Mouse (Mus musculus): Measurements from ENCODE around the gene Zfp119b. TPM values are rescaled to one million over a fixed set of nuclear protein-coding genes. Genes with fewer than 3 reads are reported as not detected.
"Not testable (repeated sequence)": the region's sequence is repeated elsewhere in the genome, so short reads cannot be mapped to it uniquely, and the experiment has no call there.

Gene Zfp119b
- total and polyA plus RNA-seq, 3 experiments: 1.1 to 2.0 TPM; not detected in 1

GRCm38 (mm10) chr17:55903687-55904086 lies 45.6 kb downstream of the Zfp119b start:
- Histone ChIP-seq H3K9ac (ENCODE audit: control insufficient read depth, low read depth, low read length, poor library complexity, severe bottlenecking) (no peak overlapping the region), H3K27ac (ENCODE audit: control insufficient read depth, low read depth, low read length) (no peak overlapping the region), H3K4me3 (ENCODE audit: control insufficient read depth in 1 of 2, insufficient read depth in 1 of 2, low read depth in 2 of 2, low read length in 2 of 2) (no peak overlapping the region), H3K27me3 (ENCODE audit: control insufficient read depth in 1 of 2, insufficient read depth in 2 of 2, low read length in 2 of 2) (no peaks in the 10 kb centered on the region; a peak in 1 of 4 replicates), H3K9me3 (replicated peaks; ENCODE audit: insufficient read depth, low read length) (no peaks in the 10 kb centered on the region), H3K36me3 (ENCODE audit: control insufficient read depth in 1 of 2, insufficient read depth in 2 of 2, low read length in 2 of 2) (no peaks in the 10 kb centered on the region), H3K4me1 (ENCODE audit: control insufficient read depth in 1 of 2, insufficient read depth in 2 of 2, low read length in 2 of 2) (no peaks in the 10 kb centered on the region; a peak in 1 of 4 replicates), H3K79me2 (ENCODE audit: control insufficient read depth, insufficient read depth, low read length, poor library complexity) (no peaks in the 10 kb centered on the region)
- TF ChIP-seq CTCF (IDR thresholded peaks at IDR 0.05 in 2 of 3, conservative IDR thresholded peaks at IDR 0.05 in 1 of 3; ENCODE audit: control insufficient read depth in 1 of 3, insufficient read depth in 1 of 3, low read depth in 2 of 3, low read length in 3 of 3, poor library complexity in 1 of 3, severe bottlenecking in 1 of 3): no peak
- TF ChIP-seq RAD21 (IDR thresholded peaks at IDR 0.05; ENCODE audit: low read depth, low read length): no peak
- no peak for TF ChIP-seq TAL1 (IDR thresholded peaks at IDR 0.05; ENCODE audit: low read length)
- no peak for TF ChIP-seq UBTF (IDR thresholded peaks at IDR 0.05; ENCODE audit: borderline replicate concordance, insufficient read depth, low read depth, low read length)
- TF ChIP-seq GATA1 (IDR thresholded peaks at IDR 0.05; ENCODE audit: low read depth, low read length): no peak
- no peak for TF ChIP-seq NRF1 (IDR thresholded peaks at IDR 0.05; ENCODE audit: insufficient read depth, low read depth, low read length, poor library complexity, severe bottlenecking)
- no peak for TF ChIP-seq TBP (IDR thresholded peaks at IDR 0.05; ENCODE audit: low read depth, low read length)
- TF ChIP-seq MAX (IDR thresholded peaks at IDR 0.05; ENCODE audit: low read length): no peak
- TF ChIP-seq MAZ (IDR thresholded peaks at IDR 0.05; ENCODE audit: low read depth, low read length): no peak
- TF ChIP-seq ZMIZ1 (IDR thresholded peaks at IDR 0.05; ENCODE audit: low read depth, low read length): no peak
- no peak for TF ChIP-seq SMC3 (IDR thresholded peaks at IDR 0.05; ENCODE audit: low read depth, low read length)
- TF ChIP-seq ETS1 (IDR thresholded peaks at IDR 0.05; ENCODE audit: low read depth, low read length): no peak
- no peak for TF ChIP-seq BHLHE40 (IDR thresholded peaks at IDR 0.05; ENCODE audit: borderline replicate concordance, low read depth, low read length)
- no peak for DNase-seq (ENCODE audit: low read depth, low spot score)

GRCm38 (mm10) chr17:55903087-55903486 lies 46.2 kb downstream of the Zfp119b start:
- Histone ChIP-seq H3K27me3 (ENCODE audit: control insufficient read depth in 1 of 2, insufficient read depth in 2 of 2, low read length in 2 of 2) (no peaks in the 10 kb centered on the region; a peak in 1 of 4 replicates), H3K79me2 (ENCODE audit: control insufficient read depth, insufficient read depth, low read length, poor library complexity) (no peaks in the 10 kb centered on the region), H3K36me3 (ENCODE audit: control insufficient read depth in 1 of 2, insufficient read depth in 2 of 2, low read length in 2 of 2) (no peaks in the 10 kb centered on the region), H3K4me1 (ENCODE audit: control insufficient read depth in 1 of 2, insufficient read depth in 2 of 2, low read length in 2 of 2) (no peaks in the 10 kb centered on the region; a peak in 1 of 4 replicates), H3K9me3 (replicated peaks; ENCODE audit: insufficient read depth, low read length) (no peaks in the 10 kb centered on the region), H3K9ac (ENCODE audit: control insufficient read depth, low read depth, low read length, poor library complexity, severe bottlenecking) (no peak overlapping the region), H3K4me3 (ENCODE audit: control insufficient read depth in 1 of 2, insufficient read depth in 1 of 2, low read depth in 2 of 2, low read length in 2 of 2) (no peak overlapping the region), H3K27ac (ENCODE audit: control insufficient read depth, low read depth, low read length) (no peak overlapping the region)
- TF ChIP-seq ETS1 (IDR thresholded peaks at IDR 0.05; ENCODE audit: low read depth, low read length): no peak
- DNase-seq (ENCODE audit: low read depth, low spot score): peak; percentile 14

- H3K4me1 ChIP-seq (ENCODE audit: control insufficient read depth in 1 of 2, insufficient read depth in 2 of 2, low read length in 2 of 2); H3K79me2 ChIP-seq (ENCODE audit: control insufficient read depth, insufficient read depth, low read length, poor library complexity); H3K27me3 ChIP-seq (ENCODE audit: control insufficient read depth in 1 of 2, insufficient read depth in 2 of 2, low read length in 2 of 2); H3K27ac ChIP-seq (ENCODE audit: control insufficient read depth, low read depth, low read length); H3K9me3 ChIP-seq (replicated peaks; ENCODE audit: insufficient read depth, low read length); H3K36me3 ChIP-seq (ENCODE audit: control insufficient read depth in 1 of 2, insufficient read depth in 2 of 2, low read length in 2 of 2): not testable (repeated sequence)
- peak; percentile 46 for DNase-seq (ENCODE audit: low read depth, low spot score)
- H3K4me3 ChIP-seq (ENCODE audit: control insufficient read depth in 1 of 2, insufficient read depth in 1 of 2, low read depth in 2 of 2, low read length in 2 of 2): peak overlapping the region; percentile 64 to 68
- H3K9ac ChIP-seq (ENCODE audit: control insufficient read depth, low read depth, low read length, poor library complexity, severe bottlenecking): peak overlapping the region; percentile 45
- peak; percentile 58 for TF ChIP-seq NRF1 (IDR thresholded peaks at IDR 0.05; ENCODE audit: insufficient read depth, low read depth, low read length, poor library complexity, severe bottlenecking)
Measured at GRCm38 (mm10) chr17:55892406-55892955, 56.8 kb downstream of the Zfp119b start.

Other genes with a start within 250 kb of the Zfp119b start
- gene Pot1b, start 236.9 kb downstream of the Zfp119b start, total RNA-seq (2012; rRNA removed): 5.3 and 5.7 TPM in 2 replicates
- gene Pot1b, start 236.9 kb downstream of the Zfp119b start, polyA plus RNA-seq (2012; ENCODE audit: insufficient read depth in 1 of 2, insufficient read length in 2 of 2, low read depth in 1 of 2, low replicate concordance in 2 of 2, missing spikeins in 1 of 2): 1 to 10 TPM in 1 of 2 experiments, not detected in 1; 6.5 TPM
- 0.04 TPM in 1 of 2 replicates, not detected in the other for gene Adgre4, start 199.5 kb downstream of the Zfp119b start, total RNA-seq (2012; rRNA removed)
- gene Adgre4, start 199.5 kb downstream of the Zfp119b start, polyA plus RNA-seq (2012; ENCODE audit: insufficient read depth in 1 of 2, insufficient read length in 2 of 2, low read depth in 1 of 2, low replicate concordance in 2 of 2, missing spikeins in 1 of 2): not detected
- gene Zfp119a, start 70.6 kb downstream of the Zfp119b start, total RNA-seq (2012; rRNA removed): 1.7 TPM in 2 replicates
- under 1 TPM in 1 of 2 experiments, not detected in 1; 0.71 TPM for gene Zfp119a, start 70.6 kb downstream of the Zfp119b start, polyA plus RNA-seq (2012; ENCODE audit: insufficient read depth in 1 of 2, insufficient read length in 2 of 2, low read depth in 1 of 2, low replicate concordance in 2 of 2, missing spikeins in 1 of 2)
- 6.0 and 7.4 TPM in 2 replicates for gene Zfp959, start 57.4 kb downstream of the Zfp119b start, total RNA-seq (2012; rRNA removed)
- gene Zfp959, start 57.4 kb downstream of the Zfp119b start, polyA plus RNA-seq (2012; ENCODE audit: insufficient read depth in 1 of 2, insufficient read length in 2 of 2, low read depth in 1 of 2, low replicate concordance in 2 of 2, missing spikeins in 1 of 2): 1 to 10 TPM in 1 of 2 experiments, not detected in 1; 4.2 TPM
- gene Ebi3, start 3.1 kb upstream of the Zfp119b start, total RNA-seq (2012; rRNA removed): 0.15 TPM in 1 of 2 replicates, not detected in the other
- gene Ebi3, start 3.1 kb upstream of the Zfp119b start, polyA plus RNA-seq (2012; ENCODE audit: insufficient read depth in 1 of 2, insufficient read length in 2 of 2, low read depth in 1 of 2, low replicate concordance in 2 of 2, missing spikeins in 1 of 2): under 1 TPM in 1 of 2 experiments, not detected in 1; 0.86 TPM
- 17.6 and 18.6 TPM in 2 replicates for gene Yju2, start 9.6 kb upstream of the Zfp119b start, total RNA-seq (2012; rRNA removed)
- gene Yju2, start 9.6 kb upstream of the Zfp119b start, polyA plus RNA-seq (2012; ENCODE audit: insufficient read depth in 1 of 2, insufficient read length in 2 of 2, low read depth in 1 of 2, low replicate concordance in 2 of 2, missing spikeins in 1 of 2): 10 to 100 TPM; 25.2 to 91.8 TPM
- gene Shd, start 21.0 kb upstream of the Zfp119b start, total RNA-seq (2012; rRNA removed): 0.26 and 0.31 TPM in 2 replicates
- under 1 TPM in 1 of 2 experiments, not detected in 1; 0.89 TPM for gene Shd, start 21.0 kb upstream of the Zfp119b start, polyA plus RNA-seq (2012; ENCODE audit: insufficient read depth in 1 of 2, insufficient read length in 2 of 2, low read depth in 1 of 2, low replicate concordance in 2 of 2, missing spikeins in 1 of 2)
- gene Fsd1, start 37.0 kb upstream of the Zfp119b start, total RNA-seq (2012; rRNA removed): not detected in 2 replicates
- gene Fsd1, start 37.0 kb upstream of the Zfp119b start, polyA plus RNA-seq (2012; ENCODE audit: insufficient read depth in 1 of 2, insufficient read length in 2 of 2, low read depth in 1 of 2, low replicate concordance in 2 of 2, missing spikeins in 1 of 2): not detected
- gene Stap2, start 56.1 kb upstream of the Zfp119b start, total RNA-seq (2012; rRNA removed): 0.08 and 0.10 TPM in 2 replicates
- under 1 TPM in 1 of 2 experiments, not detected in 1; 0.08 TPM for gene Stap2, start 56.1 kb upstream of the Zfp119b start, polyA plus RNA-seq (2012; ENCODE audit: insufficient read depth in 1 of 2, insufficient read length in 2 of 2, low read depth in 1 of 2, low replicate concordance in 2 of 2, missing spikeins in 1 of 2)
- 3.9 and 5.6 TPM in 2 replicates for gene Mpnd, start 56.2 kb upstream of the Zfp119b start, total RNA-seq (2012; rRNA removed)
- gene Mpnd, start 56.2 kb upstream of the Zfp119b start, polyA plus RNA-seq (2012; ENCODE audit: insufficient read depth in 1 of 2, insufficient read length in 2 of 2, low read depth in 1 of 2, low replicate concordance in 2 of 2, missing spikeins in 1 of 2): 10 to 100 TPM in 1 of 2 experiments, not detected in 1; 18.3 TPM
- 36.7 and 41.0 TPM in 2 replicates for gene Sh3gl1, start 87.1 kb upstream of the Zfp119b start, total RNA-seq (2012; rRNA removed)
- gene Sh3gl1, start 87.1 kb upstream of the Zfp119b start, polyA plus RNA-seq (2012; ENCODE audit: insufficient read depth in 1 of 2, insufficient read length in 2 of 2, low read depth in 1 of 2, low replicate concordance in 2 of 2, missing spikeins in 1 of 2): 10 to 100 TPM in 1 of 2 experiments, not detected in 1; 78.4 TPM
- 48.5 and 49.5 TPM in 2 replicates for gene Chaf1a, start 90.9 kb upstream of the Zfp119b start, total RNA-seq (2012; rRNA removed)
- 100 to 1,000 TPM in 1 of 2 experiments, not detected in 1; 116 TPM for gene Chaf1a, start 90.9 kb upstream of the Zfp119b start, polyA plus RNA-seq (2012; ENCODE audit: insufficient read depth in 1 of 2, insufficient read length in 2 of 2, low read depth in 1 of 2, low replicate concordance in 2 of 2, missing spikeins in 1 of 2)
- 24.8 and 28.2 TPM in 2 replicates for gene Ubxn6, start 125.5 kb upstream of the Zfp119b start, total RNA-seq (2012; rRNA removed)
- 10 to 100 TPM in 1 of 2 experiments, not detected in 1; 42.2 TPM for gene Ubxn6, start 125.5 kb upstream of the Zfp119b start, polyA plus RNA-seq (2012; ENCODE audit: insufficient read depth in 1 of 2, insufficient read length in 2 of 2, low read depth in 1 of 2, low replicate concordance in 2 of 2, missing spikeins in 1 of 2)
- 64.2 and 71.9 TPM in 2 replicates for gene Hdgfl2, start 130.1 kb upstream of the Zfp119b start, total RNA-seq (2012; rRNA removed)
- gene Hdgfl2, start 130.1 kb upstream of the Zfp119b start, polyA plus RNA-seq (2012; ENCODE audit: insufficient read depth in 1 of 2, insufficient read length in 2 of 2, low read depth in 1 of 2, low replicate concordance in 2 of 2, missing spikeins in 1 of 2): 100 to 1,000 TPM in 1 of 2 experiments, not detected in 1; 132 TPM
- 0.08 and 0.10 TPM in 2 replicates for gene Plin4, start 160.3 kb upstream of the Zfp119b start, total RNA-seq (2012; rRNA removed)
- gene Plin4, start 160.3 kb upstream of the Zfp119b start, polyA plus RNA-seq (2012; ENCODE audit: insufficient read depth in 1 of 2, insufficient read length in 2 of 2, low read depth in 1 of 2, low replicate concordance in 2 of 2, missing spikeins in 1 of 2): under 1 TPM in 1 of 2 experiments, not detected in 1; 0.07 TPM
- not detected in 2 replicates for gene Plin5, start 168.1 kb upstream of the Zfp119b start, total RNA-seq (2012; rRNA removed)
- gene Plin5, start 168.1 kb upstream of the Zfp119b start, polyA plus RNA-seq (2012; ENCODE audit: insufficient read depth in 1 of 2, insufficient read length in 2 of 2, low read depth in 1 of 2, low replicate concordance in 2 of 2, missing spikeins in 1 of 2): not detected
- gene Lrg1, start 172.5 kb upstream of the Zfp119b start, total RNA-seq (2012; rRNA removed): not detected in 2 replicates
- not detected for gene Lrg1, start 172.5 kb upstream of the Zfp119b start, polyA plus RNA-seq (2012; ENCODE audit: insufficient read depth in 1 of 2, insufficient read length in 2 of 2, low read depth in 1 of 2, low replicate concordance in 2 of 2, missing spikeins in 1 of 2)
- 7.0 and 7.7 TPM in 2 replicates for gene Sema6b, start 190.8 kb upstream of the Zfp119b start, total RNA-seq (2012; rRNA removed)
- gene Sema6b, start 190.8 kb upstream of the Zfp119b start, polyA plus RNA-seq (2012; ENCODE audit: insufficient read depth in 1 of 2, insufficient read length in 2 of 2, low read depth in 1 of 2, low replicate concordance in 2 of 2, missing spikeins in 1 of 2): 10 to 100 TPM in 1 of 2 experiments, not detected in 1; 16.8 TPM
- gene Tnfaip8l1, start 213.0 kb upstream of the Zfp119b start, total RNA-seq (2012; rRNA removed): 3.4 and 4.0 TPM in 2 replicates
- 1 to 10 TPM in 1 of 2 experiments, not detected in 1; 5.5 TPM for gene Tnfaip8l1, start 213.0 kb upstream of the Zfp119b start, polyA plus RNA-seq (2012; ENCODE audit: insufficient read depth in 1 of 2, insufficient read length in 2 of 2, low read depth in 1 of 2, low replicate concordance in 2 of 2, missing spikeins in 1 of 2)
- 112 and 137 TPM in 2 replicates for gene Mydgf, start 234.4 kb upstream of the Zfp119b start, total RNA-seq (2012; rRNA removed)
- gene Mydgf, start 234.4 kb upstream of the Zfp119b start, polyA plus RNA-seq (2012; ENCODE audit: insufficient read depth in 1 of 2, insufficient read length in 2 of 2, low read depth in 1 of 2, low replicate concordance in 2 of 2, missing spikeins in 1 of 2): 100 to 1,000 TPM in 1 of 2 experiments, not detected in 1; 117 TPM

Measured in MEL (cell line).